Mouse (Mus musculus) MEL (cell line): ENCODE results near the gene Gm45521. TPM values are rescaled to one million over a fixed set of nuclear protein-coding genes. Genes with fewer than 3 reads are reported as not detected.

Source experiments
- DNase-seq: peaks from one replicate; pipeline ENCODE4 v3.0.0; 2011; ENCODE audit warnings: low read depth, low spot score
- H3K27ac ChIP-seq: 2 replicates; pipeline ENCODE4 v1.5.1; 2012; ENCODE audit warnings: low read depth, mild to moderate bottlenecking, control low read depth, low read length, moderate library complexity; ENCODE audit not compliant: control insufficient read depth
- H3K27me3 ChIP-seq, 2 experiments: fragments of 150-350 bp in 1 of 2; sonication (generic) in 1 of 2; 2 replicates each; pipeline ENCODE4 v1.6.1; 2012; ENCODE audit warnings: low read length in 2 of 2, mild to moderate bottlenecking in 2 of 2, improper control_type of control experiment in 1 of 2, moderate library complexity in 1 of 2; ENCODE audit not compliant: insufficient read depth in 2 of 2, control insufficient read depth in 1 of 2
- H3K36me3 ChIP-seq, 2 experiments: 2 replicates each; pipeline ENCODE4 v1.6.1; 2012 to 2014; ENCODE audit warnings: low read length in 2 of 2, improper control_type of control experiment in 1 of 2, inconsistent platforms in 1 of 2, mild to moderate bottlenecking in 1 of 2; ENCODE audit not compliant: insufficient read depth in 2 of 2, control insufficient read depth in 1 of 2
- H3K4me1 ChIP-seq, 2 experiments: fragments of 150-350 bp in 1 of 2; sonication (generic) in 1 of 2; 2 replicates each; pipeline ENCODE4 v1.6.1; 2012; ENCODE audit warnings: low read length in 2 of 2, improper control_type of control experiment in 1 of 2, mild to moderate bottlenecking in 1 of 2; ENCODE audit not compliant: insufficient read depth in 2 of 2, control insufficient read depth in 1 of 2
- H3K4me3 ChIP-seq, 2 experiments: fragments of 150-350 bp in 1 of 2; sonication (generic) in 1 of 2; 2 replicates each; pipeline ENCODE4 v1.5.1; 2012; ENCODE audit warnings: low read depth in 2 of 2, low read length in 2 of 2, mild to moderate bottlenecking in 2 of 2, moderate library complexity in 2 of 2, control low read depth in 1 of 2, improper control_type of control experiment in 1 of 2; ENCODE audit not compliant: control insufficient read depth in 1 of 2, insufficient read depth in 1 of 2
- H3K79me2 ChIP-seq: 2 replicates; pipeline ENCODE4 v1.6.1; 2012; ENCODE audit warnings: mild to moderate bottlenecking, low read length, moderate library complexity; ENCODE audit not compliant: control insufficient read depth, poor library complexity, insufficient read depth
- H3K9ac ChIP-seq: 2 replicates; pipeline ENCODE4 v1.6.1; 2012; ENCODE audit warnings: low read depth, mild to moderate bottlenecking, control low read depth, low read length, moderate library complexity; ENCODE audit not compliant: control insufficient read depth, poor library complexity, severe bottlenecking
- H3K9me3 ChIP-seq: fragments of 150-350 bp; sonication (generic); replicated peaks from 2 replicates; pipeline ENCODE4 v1.6.1; 2012; ENCODE audit warnings: mild to moderate bottlenecking, low read length, improper control_type of control experiment, moderate library complexity; ENCODE audit not compliant: insufficient read depth
- BHLHE40 ChIP-seq: IDR thresholded peaks from 2 replicates; pipeline ENCODE4 v1.6.1; 2012; ENCODE audit warnings: low read depth, mild to moderate bottlenecking, inconsistent platforms, low read length, improper control_type of control experiment, borderline replicate concordance
- EP300 ChIP-seq, 2 experiments: IDR thresholded peaks; 2 replicates each; pipeline ENCODE4 v1.6.1; 2011; ENCODE audit warnings: improper control_type of control experiment in 2 of 2, low read length in 2 of 2, low read depth in 1 of 2, mild to moderate bottlenecking in 1 of 2
- ETS1 ChIP-seq: IDR thresholded peaks from 2 replicates; pipeline ENCODE4 v1.6.1; 2012; ENCODE audit warnings: low read depth, mild to moderate bottlenecking, inconsistent platforms, low read length, improper control_type of control experiment, moderate library complexity
- GABPA ChIP-seq: IDR thresholded peaks from 2 replicates; pipeline ENCODE4 v1.6.1; 2012; ENCODE audit warnings: low read depth, mild to moderate bottlenecking, inconsistent platforms, low read length, improper control_type of control experiment, moderate library complexity
- GATA1 ChIP-seq: IDR thresholded peaks from 2 replicates; pipeline ENCODE4 v1.6.1; 2011; ENCODE audit warnings: low read depth, low read length, improper control_type of control experiment
- JUND ChIP-seq: IDR thresholded peaks from 2 replicates; pipeline ENCODE4 v1.6.1; 2011; ENCODE audit warnings: low read depth, mild to moderate bottlenecking, improper control_type of control experiment, low read length
- MAFK ChIP-seq: IDR thresholded peaks from 2 replicates; pipeline ENCODE4 v1.6.1; 2011; ENCODE audit warnings: low read depth, mild to moderate bottlenecking, low read length, improper control_type of control experiment, borderline replicate concordance
- MAZ ChIP-seq: IDR thresholded peaks from 2 replicates; pipeline ENCODE4 v1.6.1; 2012; ENCODE audit warnings: low read depth, mild to moderate bottlenecking, inconsistent platforms, low read length, improper control_type of control experiment
- MEF2A ChIP-seq: IDR thresholded peaks from 2 replicates; pipeline ENCODE4 v1.6.1; 2014; ENCODE audit warnings: low read depth, mild to moderate bottlenecking, inconsistent platforms, low read length, improper control_type of control experiment; ENCODE audit not compliant: poor library complexity, insufficient replicate concordance, severe bottlenecking; ENCODE audit errors: extremely low read depth
- MXI1 ChIP-seq: IDR thresholded peaks from 2 replicates; pipeline ENCODE4 v1.6.1; 2011; ENCODE audit warnings: mild to moderate bottlenecking, low read depth, low read length, improper control_type of control experiment
- NELFE ChIP-seq: IDR thresholded peaks from 2 replicates; pipeline ENCODE4 v1.6.1; 2011; ENCODE audit warnings: low read depth, low read length, improper control_type of control experiment
- NRF1 ChIP-seq: IDR thresholded peaks from 2 replicates; pipeline ENCODE4 v1.6.1; 2014; ENCODE audit warnings: low read depth, mild to moderate bottlenecking, inconsistent platforms, low read length, improper control_type of control experiment, moderate library complexity; ENCODE audit not compliant: poor library complexity, insufficient read depth, severe bottlenecking
- POLR2AphosphoS5 ChIP-seq: IDR thresholded peaks from 2 replicates; pipeline ENCODE4 v1.6.1; 2012; ENCODE audit warnings: low read depth, borderline replicate concordance, mild to moderate bottlenecking, inconsistent platforms, low read length, moderate library complexity, mixed read lengths
- RCOR1 ChIP-seq: IDR thresholded peaks from 2 replicates; pipeline ENCODE4 v1.6.1; 2012; ENCODE audit warnings: low read depth, mild to moderate bottlenecking, inconsistent platforms, low read length, improper control_type of control experiment
- TAL1 ChIP-seq: IDR thresholded peaks from 2 replicates; pipeline ENCODE4 v1.6.1; 2012; ENCODE audit warnings: mild to moderate bottlenecking, inconsistent platforms, low read length, moderate library complexity, mixed read lengths
- TCF12 ChIP-seq: IDR thresholded peaks from 2 replicates; pipeline ENCODE4 v1.6.1; 2014; ENCODE audit warnings: low read depth, mild to moderate bottlenecking, inconsistent platforms, low read length, improper control_type of control experiment, moderate library complexity
- UBTF ChIP-seq: IDR thresholded peaks from 2 replicates; pipeline ENCODE4 v1.6.1; 2012; ENCODE audit warnings: low read depth, mild to moderate bottlenecking, inconsistent platforms, low read length, improper control_type of control experiment, moderate library complexity, borderline replicate concordance; ENCODE audit not compliant: insufficient read depth
- USF2 ChIP-seq, 2 experiments: IDR thresholded peaks; 2 replicates each; pipeline ENCODE4 v1.6.1; 2011 to 2012; ENCODE audit warnings: improper control_type of control experiment in 2 of 2, low read length in 2 of 2, borderline replicate concordance in 1 of 2, inconsistent platforms in 1 of 2, low read depth in 1 of 2, mild to moderate bottlenecking in 1 of 2; ENCODE audit not compliant: insufficient read depth in 1 of 2
- ZC3H11A ChIP-seq: IDR thresholded peaks from 2 replicates; pipeline ENCODE4 v1.6.1; 2012; ENCODE audit warnings: low read depth, mild to moderate bottlenecking, inconsistent platforms, low read length, improper control_type of control experiment
- ZKSCAN1 ChIP-seq: IDR thresholded peaks from 2 replicates; pipeline ENCODE4 v1.6.1; 2012; ENCODE audit warnings: low read depth, mild to moderate bottlenecking, inconsistent platforms, low read length, improper control_type of control experiment, moderate library complexity
- ZNF384 ChIP-seq: IDR thresholded peaks from 2 replicates; pipeline ENCODE4 v1.6.1; 2012; ENCODE audit warnings: low read depth, mild to moderate bottlenecking, inconsistent platforms, low read length, improper control_type of control experiment
- polyA plus RNA-seq, 2 experiments: library from polyadenylated mRNA; stranded (reverse) in 1 of 2; unstranded in 1 of 2; fragments of >175 nt in 1 of 2; fragments of >200 nt in 1 of 2; gene quantifications; 2 replicates each; pipeline versions ENCODE4 v1.2.1 to v1.2.4; 2012; ENCODE audit warnings: low replicate concordance in 2 of 2, low read depth in 1 of 2; ENCODE audit not compliant: insufficient read length in 2 of 2, insufficient read depth in 1 of 2, missing spikeins in 1 of 2
- total RNA-seq: library from RNA; depleted of rRNA; stranded (reverse); fragments of 300-350 nt; gene quantifications from 2 replicates; pipeline ENCODE4 v1.2.3, GENCODE M21; 2012

Gm45521 gene
- total and polyA plus RNA-seq, 3 experiments, result not detected

GRCm38 (mm10) chr14:7919309-7919708 lies 37.8 kb upstream of the Gm45521 start:
- no peak for TF ChIP-seq TCF12
- TF ChIP-seq NRF1, result no peak
- TF ChIP-seq POLR2AphosphoS5, result no peak
- TF ChIP-seq MEF2A, result no peak
- no peak for TF ChIP-seq EP300 (IDR thresholded peaks at IDR 0.05; ENCODE audit: low read depth in 1 of 2, low read length in 2 of 2)

GRCm38 (mm10) chr14:7919921-7920320 lies 37.2 kb upstream of the Gm45521 start:
- TF ChIP-seq USF2 (IDR thresholded peaks at IDR 0.05; ENCODE audit: borderline replicate concordance in 1 of 2, insufficient read depth in 1 of 2, low read depth in 1 of 2, low read length in 2 of 2) (no peak), MEF2A (no peak), POLR2AphosphoS5 (no peak), BHLHE40 (no peak), ZC3H11A (no peak), RCOR1 (no peak), MAZ (no peak), NRF1 (no peak), MAFK (no peak), GABPA (no peak), MXI1 (no peak), ETS1 (no peak), ZNF384 (no peak), UBTF (no peak), NELFE (no peak), ZKSCAN1 (no peak), GATA1 (no peak), EP300 (IDR thresholded peaks at IDR 0.05; ENCODE audit: low read depth in 1 of 2, low read length in 2 of 2) (no peak), TAL1 (no peak), JUND (no peak)
- H3K36me3 ChIP-seq, result no peaks in the 10 kb centered on the region

More at GRCm38 (mm10) chr14:7919309-7919708, 37.8 kb upstream of the Gm45521 start:
- no peak overlapping the region for H3K9ac ChIP-seq
- no peaks in the 10 kb centered on the region for H3K36me3 ChIP-seq
- H3K4me1 ChIP-seq, result peaks cover 0 to 3% of the 10 kb centered on the region in 2 experiments; a peak in 2 of 4 replicates
- no peak for DNase-seq
- no peaks in the 10 kb centered on the region for H3K27me3 ChIP-seq
- H3K79me2 ChIP-seq, result no peaks in the 10 kb centered on the region
- no peak overlapping the region for H3K27ac ChIP-seq
- H3K9me3 ChIP-seq, result no peaks in the 10 kb centered on the region
- H3K4me3 ChIP-seq, result no peak overlapping the region

More at GRCm38 (mm10) chr14:7919921-7920320, 37.2 kb upstream of the Gm45521 start:
- DNase-seq, result no peak
- no peaks in the 10 kb centered on the region for H3K9me3 ChIP-seq
- no peaks in the 10 kb centered on the region for H3K79me2 ChIP-seq
- H3K4me1 ChIP-seq, result no peaks in the 10 kb centered on the region
- no peak overlapping the region for H3K4me3 ChIP-seq
- no peak overlapping the region for H3K9ac ChIP-seq
- H3K27ac ChIP-seq, result no peak overlapping the region
- no peaks in the 10 kb centered on the region for H3K27me3 ChIP-seq
